Mouse (Mus musculus): ENCODE measurements at regions not wholly inside any gene's neighbourhood (a gene's known extent, or its start where the extent isn't known, plus 50 kb on each side); places are given as distances from the start of the nearest gene placed in this dataset.

GRCm38 (mm10) chr10:26525848-26526546 lies 150.2 kb upstream of the L3mbtl3 start:
- H3K27me3 ChIP-seq (replicated peaks): no peaks in the 10 kb centered on the region
- TF ChIP-seq GATA1 (IDR thresholded peaks at IDR 0.05; ENCODE audit: borderline replicate concordance, low read length) (no peak), FLI1 (IDR thresholded peaks at IDR 0.05; ENCODE audit: low read length) (no peak)
- peaks cover 3% of the 10 kb centered on the region for H3K4me1 ChIP-seq
- no peak overlapping the region for H3K4me3 ChIP-seq (replicated peaks)
- no peaks in the 10 kb centered on the region for H3K36me3 ChIP-seq (replicated peaks; ENCODE audit: low read length)
- H3K9me3 ChIP-seq: 0 out of 2 replicates have a peak, but pooled peaks cover 2% of the 10 kb centered on the region

GRCm38 (mm10) chr10:26540189-26540588 lies 164.4 kb upstream of the L3mbtl3 start:
- Histone ChIP-seq H3K36me3 (replicated peaks; ENCODE audit: low read length) (no peaks in the 10 kb centered on the region), H3K9me3 (no peaks in the 10 kb centered on the region), H3K4me3 (replicated peaks) (no peak overlapping the region), H3K4me1 (no peaks in the 10 kb centered on the region), H3K27me3 (replicated peaks) (no peaks in the 10 kb centered on the region)
- TF ChIP-seq FLI1 (IDR thresholded peaks at IDR 0.05; ENCODE audit: low read length) (no peak), GATA1 (IDR thresholded peaks at IDR 0.05; ENCODE audit: borderline replicate concordance, low read length) (no peak)

- Histone ChIP-seq H3K27me3 (replicated peaks) (no peaks in the 10 kb centered on the region), H3K9me3 (no peaks in the 10 kb centered on the region), H3K36me3 (replicated peaks; ENCODE audit: low read length) (no peaks in the 10 kb centered on the region), H3K4me1 (no peaks in the 10 kb centered on the region), H3K4me3 (replicated peaks) (no peak overlapping the region)
- no peak for TF ChIP-seq GATA1 (IDR thresholded peaks at IDR 0.05; ENCODE audit: borderline replicate concordance, low read length)
- TF ChIP-seq FLI1 (IDR thresholded peaks at IDR 0.05; ENCODE audit: low read length): no peak
Measured at GRCm38 (mm10) chr10:26544061-26544460, 168.3 kb upstream of the L3mbtl3 start.

DNA sequence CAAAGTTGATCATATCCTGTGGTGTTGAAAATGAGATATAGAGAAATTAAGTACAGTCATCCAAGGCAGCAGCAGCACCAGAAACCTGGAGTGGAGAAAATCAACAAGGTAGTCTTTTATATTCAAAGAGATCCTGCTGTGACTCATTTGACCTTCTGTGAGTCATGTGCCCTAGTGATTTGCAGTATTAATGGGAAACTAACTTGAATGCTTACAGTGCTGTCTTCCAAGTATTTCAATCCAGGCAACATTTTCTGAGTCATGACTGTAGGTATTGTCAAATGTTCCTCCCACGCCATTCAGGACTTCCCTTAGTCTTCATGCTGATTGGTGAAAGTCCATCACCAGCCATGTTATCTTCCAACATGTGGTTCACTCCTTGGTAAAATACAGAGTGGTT lies 169.0 kb upstream of the L3mbtl3 start:
- TF ChIP-seq FLI1 (IDR thresholded peaks at IDR 0.05; ENCODE audit: low read length) (no peak), GATA1 (IDR thresholded peaks at IDR 0.05; ENCODE audit: borderline replicate concordance, low read length) (no peak)
- no peak overlapping the region for H3K4me3 ChIP-seq (replicated peaks)
- no peaks in the 10 kb centered on the region for H3K4me1 ChIP-seq
- no peaks in the 10 kb centered on the region for H3K36me3 ChIP-seq (replicated peaks; ENCODE audit: low read length)
- no peaks in the 10 kb centered on the region for H3K27me3 ChIP-seq (replicated peaks)
- H3K9me3 ChIP-seq: no peaks in the 10 kb centered on the region

DNA sequence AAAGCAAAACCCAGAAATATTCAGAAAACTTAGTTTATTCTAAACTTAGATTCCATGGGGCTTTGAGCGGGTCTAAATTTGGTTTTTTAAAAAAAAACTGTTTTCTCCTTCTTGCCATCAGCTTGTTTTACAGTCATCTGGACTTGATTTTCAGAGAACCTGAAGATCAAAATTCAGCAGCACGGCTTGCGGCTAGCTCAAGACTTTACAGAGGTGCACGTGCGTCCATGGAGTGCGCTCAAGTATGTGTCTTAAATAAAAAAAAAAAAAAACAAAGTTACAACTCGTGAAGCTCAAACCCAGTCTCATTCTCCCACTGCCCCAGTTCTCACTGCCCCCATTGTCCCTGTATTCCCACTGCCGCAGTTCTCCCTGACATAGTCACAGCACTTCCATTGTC lies 180.5 kb upstream of the L3mbtl3 start:
- no peaks in the 10 kb centered on the region for H3K36me3 ChIP-seq (replicated peaks; ENCODE audit: low read length)
- TF ChIP-seq GATA1 (IDR thresholded peaks at IDR 0.05; ENCODE audit: borderline replicate concordance, low read length) (no peak), FLI1 (IDR thresholded peaks at IDR 0.05; ENCODE audit: low read length) (no peak)
- H3K4me3 ChIP-seq (replicated peaks): no peak overlapping the region
- H3K27me3 ChIP-seq (replicated peaks): no peaks in the 10 kb centered on the region
- 0 out of 2 replicates have a peak, but pooled peaks cover 3% of the 10 kb centered on the region for H3K4me1 ChIP-seq
- no peaks in the 10 kb centered on the region for H3K9me3 ChIP-seq

DNA sequence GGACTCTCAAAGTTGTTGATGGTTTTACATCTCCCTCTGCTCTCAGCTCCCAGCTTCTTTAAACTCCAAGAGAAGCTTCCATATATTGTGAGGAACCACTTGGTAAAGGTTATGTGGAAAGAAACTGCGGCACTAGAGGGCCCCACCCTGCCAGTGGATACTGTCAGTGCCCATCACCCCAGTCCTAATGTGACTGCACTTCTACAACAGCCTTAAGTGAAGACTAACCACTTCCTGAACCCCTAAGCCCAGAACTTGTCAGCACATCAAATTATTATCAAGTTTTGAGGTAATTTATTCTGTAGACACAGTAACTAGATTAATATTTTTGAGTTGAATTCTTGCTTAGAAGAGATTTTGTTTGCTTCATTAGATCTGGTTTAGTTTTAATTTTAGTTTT lies 182.3 kb upstream of the L3mbtl3 start:
- Histone ChIP-seq H3K27me3 (replicated peaks) (no peaks in the 10 kb centered on the region), H3K9me3 (no peaks in the 10 kb centered on the region), H3K4me1 (0 out of 2 replicates have a peak, but pooled peaks cover 3% of the 10 kb centered on the region), H3K36me3 (replicated peaks; ENCODE audit: low read length) (no peaks in the 10 kb centered on the region), H3K4me3 (replicated peaks) (no peak overlapping the region)
- no peak for TF ChIP-seq GATA1 (IDR thresholded peaks at IDR 0.05; ENCODE audit: borderline replicate concordance, low read length)
- TF ChIP-seq FLI1 (IDR thresholded peaks at IDR 0.05; ENCODE audit: low read length): no peak

GRCm38 (mm10) chr10:26559323-26559722 lies 183.6 kb upstream of the L3mbtl3 start:
- H3K36me3 ChIP-seq (replicated peaks; ENCODE audit: low read length): no peaks in the 10 kb centered on the region
- H3K27me3 ChIP-seq (replicated peaks): no peaks in the 10 kb centered on the region
- no peak overlapping the region for H3K4me3 ChIP-seq (replicated peaks)
- TF ChIP-seq FLI1 (IDR thresholded peaks at IDR 0.05; ENCODE audit: low read length): no peak
- TF ChIP-seq GATA1 (IDR thresholded peaks at IDR 0.05; ENCODE audit: borderline replicate concordance, low read length): no peak
- peaks cover 4% of the 10 kb centered on the region; the same call in 1 of the 2 replicates for H3K4me1 ChIP-seq
- no peaks in the 10 kb centered on the region for H3K9me3 ChIP-seq

DNA sequence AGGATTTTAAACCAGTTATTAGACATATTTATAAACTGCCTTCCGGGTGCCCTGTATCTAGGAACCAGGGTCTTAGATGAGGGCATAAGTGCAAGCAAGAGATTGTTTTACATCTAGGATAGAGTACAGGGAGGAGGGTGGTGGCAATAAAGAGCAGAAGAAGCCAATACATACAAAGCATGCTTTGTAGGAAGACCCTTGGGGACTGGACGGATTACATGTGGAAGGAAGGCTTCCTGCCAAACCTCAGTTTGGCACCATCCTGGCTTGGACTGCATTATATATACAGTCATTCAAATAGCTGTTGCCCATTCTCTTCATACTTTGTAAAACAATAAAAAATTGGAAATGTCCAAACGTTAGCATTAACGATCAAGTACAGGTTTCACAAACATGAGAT lies 184.7 kb upstream of the L3mbtl3 start:
- TF ChIP-seq GATA1 (IDR thresholded peaks at IDR 0.05; ENCODE audit: borderline replicate concordance, low read length) (no peak), FLI1 (IDR thresholded peaks at IDR 0.05; ENCODE audit: low read length) (no peak)
- Histone ChIP-seq H3K9me3 (no peaks in the 10 kb centered on the region), H3K27me3 (replicated peaks) (no peaks in the 10 kb centered on the region)

GRCm38 (mm10) chr10:26564462-26564861 lies 188.7 kb upstream of the L3mbtl3 start:
- peaks cover 4% of the 10 kb centered on the region for H3K4me1 ChIP-seq
- H3K9me3 ChIP-seq: no peaks in the 10 kb centered on the region
- TF ChIP-seq FLI1 (IDR thresholded peaks at IDR 0.05; ENCODE audit: low read length) (no peak), GATA1 (IDR thresholded peaks at IDR 0.05; ENCODE audit: borderline replicate concordance, low read length) (no peak)
- H3K36me3 ChIP-seq (replicated peaks; ENCODE audit: low read length): no peaks in the 10 kb centered on the region
- no peaks in the 10 kb centered on the region for H3K27me3 ChIP-seq (replicated peaks)
- H3K4me3 ChIP-seq (replicated peaks): peak overlapping the region; percentile 77

More for the DNA sequence above, 184.7 kb upstream of the L3mbtl3 start:
- no peak overlapping the region for H3K4me3 ChIP-seq (replicated peaks)
- H3K36me3 ChIP-seq (replicated peaks; ENCODE audit: low read length): no peaks in the 10 kb centered on the region
- H3K4me1 ChIP-seq: peaks cover 7% of the 10 kb centered on the region

GRCm38 (mm10) chr10:26567613-26568012 lies 185.6 kb upstream of the Arhgap18 start:
- H3K4me1 ChIP-seq: peaks cover 4% of the 10 kb centered on the region
- H3K36me3 ChIP-seq (replicated peaks; ENCODE audit: low read length): no peaks in the 10 kb centered on the region
- H3K27me3 ChIP-seq (replicated peaks): no peaks in the 10 kb centered on the region
- no peaks in the 10 kb centered on the region for H3K9me3 ChIP-seq
- no peak overlapping the region for H3K4me3 ChIP-seq (replicated peaks)
- TF ChIP-seq GATA1 (IDR thresholded peaks at IDR 0.05; ENCODE audit: borderline replicate concordance, low read length): no peak
- TF ChIP-seq FLI1 (IDR thresholded peaks at IDR 0.05; ENCODE audit: low read length): no peak

Data from megakaryocyte, embryonic 14.5 days (primary cell).